Mouse (Mus musculus) G1E (cell line): ENCODE data around the gene Cd3e. TPM values are rescaled to one million over a fixed set of nuclear protein-coding genes. Genes with fewer than 3 reads are reported as not detected.

Experiments used
- ATAC-seq: 2 replicates; pipeline ENCODE4 v1.8.0; 2016; ENCODE audit warnings: mild to moderate bottlenecking; ENCODE audit not compliant: insufficient number of reproducible peaks, poor library complexity, low FRiP score, severe bottlenecking; ENCODE audit errors: extremely low read depth
- DNase-seq: peaks from one replicate; pipeline ENCODE4 v3.0.0; 2012; ENCODE audit warnings: low spot score
- H3K27me3 ChIP-seq: 2 replicates; pipeline ENCODE4 v1.6.1; 2012; ENCODE audit warnings: mild to moderate bottlenecking, low read length, inconsistent platforms; ENCODE audit not compliant: insufficient read depth
- H3K36me3 ChIP-seq: replicated peaks from 2 replicates; pipeline ENCODE3; 2012; ENCODE audit warnings: mild to moderate bottlenecking, inconsistent platforms
- H3K4me1 ChIP-seq: 2 replicates; pipeline ENCODE4 v1.6.1; 2012; ENCODE audit warnings: low read depth, low read length, inconsistent platforms, mixed read lengths; ENCODE audit not compliant: insufficient read depth
- H3K4me3 ChIP-seq: 2 replicates; pipeline ENCODE4 v1.5.1; 2012; ENCODE audit warnings: low read depth, mild to moderate bottlenecking, inconsistent platforms, low read length, moderate library complexity, mixed read lengths
- H3K9me3 ChIP-seq: replicated peaks from 2 replicates; pipeline ENCODE4 v1.6.1; 2012; ENCODE audit warnings: inconsistent platforms
- CTCF ChIP-seq: IDR thresholded peaks from 2 replicates; pipeline ENCODE4 v1.5.1; 2012; ENCODE audit warnings: low read depth, low read length, inconsistent platforms, mixed read lengths
- GATA1 ChIP-seq: IDR thresholded peaks from 2 replicates; pipeline ENCODE4 v1.6.1; 2012; ENCODE audit warnings: borderline replicate concordance, low read length, inconsistent platforms, mixed read lengths
- GATA2 ChIP-seq: IDR thresholded peaks from 2 replicates; pipeline ENCODE4 v1.6.1; 2012; ENCODE audit warnings: low read depth, low read length, inconsistent platforms, borderline replicate concordance
- POLR2AphosphoS5 ChIP-seq: IDR thresholded peaks from 2 replicates; pipeline ENCODE4 v1.6.1; 2012; ENCODE audit warnings: low read depth, low read length, inconsistent platforms; ENCODE audit not compliant: insufficient replicate concordance
- TAL1 ChIP-seq: conservative IDR thresholded peaks from 2 replicates; pipeline ENCODE4 v1.6.1; 2012; ENCODE audit warnings: low read depth, low read length, inconsistent platforms, mixed read lengths
- polyA plus RNA-seq: library from polyadenylated mRNA; stranded (reverse); fragments of >175 nt; gene quantifications from 2 replicates; pipeline ENCODE4 v1.2.3, GENCODE M21; 2012
- total RNA-seq, 2 experiments: library from RNA; stranded (forward) in 1 of 2; stranded (reverse) in 1 of 2; fragments of 200-1000 nt in 1 of 2; fragments of >200 nt in 1 of 2; fragmentation: Nextera tagmentation in 1 of 2; gene quantifications; 2 replicates each; pipeline ENCODE4 v1.2.3; 2014 to 2017

Cd3e gene
- total and polyA plus RNA-seq, 3 experiments: 0.16 TPM; not detected in 2

- DNase-seq (no peak), ATAC-seq (no peak)
- no peaks in the 10 kb centered on the region for H3K36me3 ChIP-seq
- H3K4me1 ChIP-seq: no peaks in the 10 kb centered on the region
- 0 out of 2 replicates have a peak, but pooled peaks cover 4% of the 10 kb centered on the region for H3K27me3 ChIP-seq
- no peak overlapping the region for H3K4me3 ChIP-seq
- TF ChIP-seq CTCF (no peak), GATA2 (no peak), TAL1 (no peak)
- H3K9me3 ChIP-seq: no peaks in the 10 kb centered on the region
Measured at GRCm38 (mm10) chr9:45018031-45018430, 8.6 kb upstream of the Cd3e start.

GRCm38 (mm10) chr9:45015841-45016240 lies 6.4 kb upstream of the Cd3e start:
- DNase-seq (no peak), ATAC-seq (no peak)
- Histone ChIP-seq H3K27me3 (peaks cover 11% of the 10 kb centered on the region), H3K36me3 (no peaks in the 10 kb centered on the region), H3K4me1 (no peaks in the 10 kb centered on the region), H3K4me3 (no peak overlapping the region), H3K9me3 (no peaks in the 10 kb centered on the region)
- TF ChIP-seq GATA2 (no peak), GATA1 (no peak), TAL1 (no peak)

- no peak for DNase-seq
- Histone ChIP-seq H3K4me1 (no peaks in the 10 kb centered on the region), H3K36me3 (no peaks in the 10 kb centered on the region), H3K27me3 (peaks cover 11% of the 10 kb centered on the region), H3K9me3 (no peaks in the 10 kb centered on the region), H3K4me3 (no peak overlapping the region)
- no peak for TF ChIP-seq CTCF
- no peak for TF ChIP-seq TAL1
- TF ChIP-seq POLR2AphosphoS5: no peak
- TF ChIP-seq GATA2: no peak
- no peak for TF ChIP-seq GATA1
- no peak for ATAC-seq
Measured at GRCm38 (mm10) chr9:45014879-45015278, 5.5 kb upstream of the Cd3e start.

- ATAC-seq: no peak
Measured at GRCm38 (mm10) chr9:45011291-45011690, 1.9 kb upstream of the Cd3e start.

GRCm38 (mm10) chr9:45010461-45010860 lies 1.0 kb upstream of the Cd3e start:
- no peak for DNase-seq
- ATAC-seq: no peak
- H3K27me3 ChIP-seq: peaks cover 18% of the 10 kb centered on the region
- no peaks in the 10 kb centered on the region for H3K9me3 ChIP-seq
- no peak overlapping the region for H3K4me3 ChIP-seq
- TF ChIP-seq CTCF: no peak
- TF ChIP-seq GATA2: no peak
- no peak for TF ChIP-seq TAL1
- no peak for TF ChIP-seq POLR2AphosphoS5
- H3K36me3 ChIP-seq: no peaks in the 10 kb centered on the region
- H3K4me1 ChIP-seq: no peaks in the 10 kb centered on the region

More at GRCm38 (mm10) chr9:45011291-45011690, 1.9 kb upstream of the Cd3e start:
- Histone ChIP-seq H3K4me3 (no peak overlapping the region), H3K36me3 (no peaks in the 10 kb centered on the region), H3K4me1 (no peaks in the 10 kb centered on the region), H3K27me3 (peaks cover 18% of the 10 kb centered on the region), H3K9me3 (no peaks in the 10 kb centered on the region)
- DNase-seq: no peak
- no peak for TF ChIP-seq CTCF
- no peak for TF ChIP-seq GATA1
- TF ChIP-seq POLR2AphosphoS5: no peak
- no peak for TF ChIP-seq TAL1
- no peak for TF ChIP-seq GATA2

GRCm38 (mm10) chr9:45008342-45008741 lies 1.1 kb downstream of the Cd3e start:
- no peaks in the 10 kb centered on the region for H3K9me3 ChIP-seq
- H3K36me3 ChIP-seq: no peaks in the 10 kb centered on the region
- TF ChIP-seq POLR2AphosphoS5 (no peak), CTCF (no peak), GATA2 (no peak), GATA1 (no peak)
- H3K4me1 ChIP-seq: no peaks in the 10 kb centered on the region
- H3K4me3 ChIP-seq: no peak overlapping the region
- no peak for DNase-seq
- no peak for ATAC-seq
- peaks cover 18% of the 10 kb centered on the region for H3K27me3 ChIP-seq

GRCm38 (mm10) chr9:45007404-45007803 lies 2.0 kb downstream of the Cd3e start:
- no peak for DNase-seq
- Histone ChIP-seq H3K36me3 (no peaks in the 10 kb centered on the region), H3K4me1 (no peaks in the 10 kb centered on the region), H3K4me3 (no peak overlapping the region), H3K27me3 (peaks cover 18% of the 10 kb centered on the region), H3K9me3 (no peaks in the 10 kb centered on the region)
- TF ChIP-seq GATA2 (no peak), CTCF (no peak), POLR2AphosphoS5 (no peak), TAL1 (no peak), GATA1 (no peak)
- no peak for ATAC-seq
